Mouse (Mus musculus) R1 (cell line): ENCODE data around the gene Ddx21.

Experiments used
- DNase-seq: peaks from one replicate; pipeline ENCODE4 v3.0.0-alpha.2; 2018; ENCODE audit warnings: low read depth, low spot score

Ddx21 gene

DNA sequence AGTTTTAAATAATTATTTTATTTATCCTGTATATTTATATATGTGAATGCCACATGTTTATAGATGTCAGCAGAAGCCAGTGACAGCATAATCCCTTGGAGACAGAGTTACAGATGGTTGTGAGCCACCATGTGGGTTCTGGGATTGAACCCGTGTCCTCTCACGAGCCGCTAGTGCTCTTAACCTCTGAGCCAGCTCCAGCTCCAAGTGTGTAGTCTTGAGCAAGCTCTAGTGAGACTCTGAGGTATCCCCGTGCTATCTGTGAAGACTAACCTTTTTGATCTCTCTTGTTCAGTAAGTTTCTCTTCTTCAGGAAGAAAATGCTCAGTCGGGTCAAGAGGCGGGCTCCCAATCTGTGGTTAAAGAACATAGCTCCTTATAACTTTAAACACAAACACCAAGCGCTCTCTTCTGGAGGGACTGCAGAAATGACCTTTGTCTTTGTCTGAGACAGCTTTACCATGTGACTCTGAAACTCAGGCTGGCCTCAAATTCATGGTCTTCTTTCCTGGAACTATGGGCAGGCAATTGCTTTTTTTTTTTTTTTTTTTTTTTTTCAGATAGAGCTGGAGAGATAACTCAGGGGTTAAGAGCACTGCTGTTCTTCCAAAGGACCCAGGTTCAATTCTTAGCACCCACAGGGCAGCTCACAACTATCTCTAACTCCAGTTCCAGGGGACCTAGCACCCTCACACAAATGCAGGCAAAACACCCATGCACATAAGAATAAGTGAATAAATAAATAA, 31.8 kb downstream of the Ddx21 start:
- DNase-seq = no peak

DNA sequence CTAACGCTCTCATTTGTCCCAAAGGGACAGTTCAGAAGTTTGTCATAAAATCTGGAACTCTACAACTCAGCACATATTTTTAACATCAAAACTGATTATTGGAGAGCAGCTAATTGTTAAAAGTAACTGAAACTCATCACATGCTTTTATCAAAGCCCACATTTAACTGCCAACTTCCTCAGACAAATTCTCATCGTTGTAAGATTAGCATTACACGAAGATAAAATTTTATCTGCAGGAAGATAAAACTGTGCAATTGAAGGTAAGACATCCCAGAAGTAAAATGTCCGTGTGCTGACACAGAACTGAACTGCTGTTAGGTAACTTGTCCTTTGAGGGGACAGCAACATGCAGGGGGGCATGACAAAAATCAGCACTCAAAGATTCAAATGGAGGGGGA, 33.2 kb downstream of the Ddx21 start:
- no peak for DNase-seq

DNA sequence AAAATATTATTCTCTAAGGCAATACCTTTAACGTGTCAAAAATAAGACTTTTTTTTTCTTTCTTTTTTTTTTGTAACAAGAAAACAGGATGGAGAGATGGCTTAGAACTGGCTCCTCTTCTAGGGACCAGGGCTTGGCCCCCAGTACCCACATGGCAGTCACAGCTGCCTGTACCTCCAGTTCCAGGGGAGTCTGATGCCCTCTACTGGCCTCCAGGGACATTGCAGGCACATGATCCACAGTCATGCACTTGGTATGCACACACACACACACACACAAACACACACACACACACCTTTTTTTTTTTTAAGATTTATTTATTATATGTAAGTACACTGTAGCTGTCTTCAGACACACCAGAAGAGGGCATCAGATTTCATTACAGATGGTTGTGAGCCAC, 44.3 kb downstream of the Ddx21 start:
- DNase-seq = peak; percentile 81

DNA sequence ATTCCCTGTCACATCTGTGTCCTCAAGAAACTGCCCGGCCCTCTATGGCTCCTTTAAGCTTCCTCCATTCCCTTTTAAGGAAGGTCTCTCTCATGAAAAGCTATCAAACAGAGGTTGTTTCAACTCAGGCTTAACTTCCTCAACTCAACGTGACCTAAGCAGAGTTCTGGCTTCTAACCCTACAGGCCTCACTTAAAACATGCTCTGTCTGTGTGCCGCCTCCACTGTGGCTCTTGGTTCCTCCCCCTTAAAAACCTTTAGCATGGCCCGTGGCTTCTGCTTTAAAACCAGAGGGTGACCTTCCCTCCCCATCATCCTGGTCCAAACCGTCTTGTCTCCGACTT, 45.6 kb downstream of the Ddx21 start:
- DNase-seq = no peak

DNA sequence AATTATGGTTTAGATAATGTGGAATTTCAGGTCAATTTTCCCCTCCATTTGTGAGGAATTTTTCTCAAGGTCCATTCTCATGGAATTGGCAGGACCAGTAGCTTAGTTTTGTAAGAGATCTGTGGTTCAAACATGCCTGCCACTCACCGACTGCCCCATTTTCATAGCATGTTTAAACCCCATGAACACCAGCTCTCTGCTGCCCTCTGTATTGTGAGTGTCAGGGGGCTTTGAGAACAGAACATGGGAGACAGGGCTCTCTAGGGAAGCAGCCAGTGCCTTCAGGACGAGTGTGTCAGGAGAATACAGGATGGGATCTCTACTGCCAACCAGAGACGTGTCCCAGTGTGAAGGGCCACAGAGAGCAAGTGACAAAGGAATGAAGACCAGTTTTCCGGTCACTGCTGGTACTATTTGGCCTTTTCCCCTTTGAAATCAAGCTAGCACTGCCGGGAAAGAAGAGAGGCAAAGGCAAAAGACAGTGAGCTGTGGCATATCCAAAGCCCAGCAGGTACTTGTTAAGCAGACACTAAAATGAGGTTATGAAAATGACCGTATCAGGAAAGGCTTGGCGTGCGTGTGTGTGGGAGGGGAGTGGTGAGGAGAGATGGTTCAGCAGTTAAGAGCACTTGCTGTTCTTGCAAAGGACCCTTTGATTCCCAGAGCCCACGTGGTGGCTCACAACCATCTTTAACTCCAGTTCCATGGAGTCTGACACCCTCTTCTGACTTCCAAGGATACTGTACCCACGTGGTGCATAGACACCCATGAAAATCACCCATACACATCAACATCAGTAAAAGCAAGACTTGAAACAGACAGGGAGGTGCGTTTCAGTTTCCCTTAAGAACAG, 46.1 kb downstream of the Ddx21 start:
- DNase-seq = no peak

DNA sequence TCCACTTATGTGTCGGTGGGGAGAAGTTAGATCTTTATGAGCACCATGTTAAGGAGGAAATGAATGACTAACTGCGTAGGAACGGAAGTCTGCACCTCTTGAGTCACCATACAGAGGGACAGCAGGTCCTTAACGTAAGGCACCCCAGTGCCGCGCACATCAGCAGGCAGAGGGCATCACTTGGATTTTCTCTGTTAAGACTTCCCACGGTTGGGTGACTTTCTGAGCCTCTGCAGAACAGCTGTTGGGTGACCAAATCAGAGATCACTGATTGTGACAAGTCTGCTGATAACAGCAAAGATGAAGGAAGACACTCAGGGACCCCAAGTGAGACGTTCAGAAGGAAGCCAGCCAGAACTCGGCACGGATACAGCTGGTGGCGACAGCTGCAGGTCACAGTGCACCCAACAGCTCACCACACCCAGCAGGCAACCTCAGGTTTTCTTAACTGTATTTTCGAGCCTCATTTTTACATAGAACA, 48.4 kb downstream of the Ddx21 start:
- DNase-seq = no peak

DNA sequence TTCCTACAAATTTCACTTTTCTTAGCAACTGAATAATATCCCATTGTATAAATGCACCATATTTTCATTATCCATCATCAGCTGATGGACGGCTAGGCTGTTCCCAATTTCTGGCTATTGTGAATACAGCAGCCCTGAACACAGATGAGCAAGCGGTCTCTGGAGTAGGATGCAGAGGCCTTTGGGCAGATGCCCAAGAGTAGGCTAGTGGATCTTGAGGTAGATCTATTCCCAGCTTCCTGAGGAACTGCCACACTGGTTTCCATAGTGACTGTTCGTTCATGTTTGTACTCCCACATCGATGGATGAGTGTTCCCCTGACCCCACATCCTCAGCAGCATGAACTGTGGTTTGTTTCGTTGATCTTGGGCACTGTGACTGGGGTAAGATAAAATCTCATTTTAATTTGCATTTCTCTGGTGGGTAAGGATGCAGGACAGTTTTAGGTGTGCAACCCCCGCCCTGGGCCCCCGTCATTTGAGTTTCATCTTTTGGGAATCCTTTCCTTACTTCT, 51.2 kb downstream of the Ddx21 start:
- no peak for DNase-seq

DNA sequence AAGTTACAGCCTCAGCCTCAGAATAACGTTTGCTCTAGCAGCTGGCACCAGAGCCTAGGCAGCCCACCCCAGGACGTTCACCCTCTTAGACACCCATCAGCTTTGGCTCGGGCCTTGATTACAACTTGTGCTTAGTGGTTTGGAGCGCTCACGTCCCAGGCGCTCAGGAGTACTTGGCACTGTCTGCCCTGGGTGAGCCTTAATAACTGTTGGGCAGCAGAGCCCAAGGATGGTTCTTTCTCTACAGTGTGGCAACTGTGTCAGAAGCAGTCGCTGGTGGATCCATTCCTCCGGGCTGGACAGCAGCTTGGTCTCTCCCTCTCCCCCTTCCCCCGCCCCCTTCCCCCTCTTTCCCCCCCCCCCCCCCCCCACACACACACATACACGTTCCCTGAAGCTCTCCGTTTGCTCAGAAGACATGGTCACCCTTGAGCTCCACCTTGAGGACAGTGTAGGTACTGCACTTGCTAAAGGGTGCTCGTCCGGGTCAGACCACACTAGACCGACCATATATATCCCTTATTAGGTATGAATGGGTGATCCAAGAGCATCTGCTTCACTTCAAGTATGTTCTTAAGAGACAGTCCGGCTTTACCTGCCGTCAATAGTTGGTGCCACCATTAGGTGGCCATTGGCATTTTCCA, 52.4 kb downstream of the Ddx21 start:
- DNase-seq = peak; percentile 83

DNA sequence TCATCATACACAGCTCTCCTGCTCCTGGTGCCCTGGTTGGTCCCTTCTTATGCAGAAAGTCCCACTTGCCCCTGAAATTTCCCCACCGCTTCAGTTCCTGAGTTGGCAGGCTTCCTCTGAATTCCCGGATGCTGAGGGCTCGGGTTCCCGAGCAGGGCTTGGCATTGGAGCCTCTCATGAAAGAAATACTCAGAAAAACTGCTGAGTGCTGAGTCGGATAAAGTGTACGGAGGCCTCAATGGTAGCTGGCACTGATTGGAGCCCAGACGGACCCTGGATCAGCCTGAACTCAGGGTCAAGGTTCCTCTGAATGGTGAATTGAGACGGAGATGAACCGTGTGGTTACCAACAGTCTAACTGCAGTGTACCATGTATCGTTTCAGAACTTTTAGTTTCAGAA, 55.6 kb downstream of the Ddx21 start:
- DNase-seq = no peak

DNA sequence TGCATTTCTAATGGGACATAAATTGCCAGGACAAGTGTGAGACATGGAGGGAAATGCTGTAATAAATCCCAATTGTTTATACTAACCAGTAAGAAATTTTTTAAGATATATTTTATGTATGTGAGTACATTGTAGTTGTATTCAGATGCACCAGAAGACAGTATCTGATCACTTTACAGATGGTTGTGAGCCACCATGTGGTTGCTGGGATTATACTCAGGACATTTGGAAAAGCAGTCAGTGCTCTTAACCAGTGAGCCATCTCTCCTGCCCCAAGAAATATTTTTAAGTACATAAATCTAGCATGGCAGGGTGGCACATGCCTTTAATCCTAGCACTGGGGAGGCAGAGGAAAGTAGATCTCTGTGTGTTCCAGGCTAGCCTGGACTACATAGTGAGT, 56.3 kb downstream of the Ddx21 start:
- DNase-seq = no peak

DNA sequence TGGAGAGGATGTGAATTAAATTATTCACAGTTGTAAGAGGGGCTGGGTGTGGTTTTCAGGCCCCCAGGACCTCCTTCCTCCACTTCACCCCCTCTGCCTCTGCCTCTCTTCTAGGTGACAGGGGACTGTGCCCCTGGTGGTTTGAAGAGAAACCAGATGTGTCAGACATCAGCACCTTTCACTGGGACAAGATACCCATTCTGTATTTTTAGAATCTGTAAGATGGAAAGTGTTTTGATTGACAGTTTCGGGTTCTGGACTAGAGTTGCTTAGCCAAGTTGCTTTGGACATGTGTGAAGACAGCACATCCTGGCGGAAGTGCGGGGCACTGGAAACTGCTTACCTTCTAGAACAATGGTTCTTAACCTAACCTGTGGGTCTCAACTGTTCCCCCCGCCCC, 57.8 kb downstream of the Ddx21 start:
- DNase-seq = no peak

DNA sequence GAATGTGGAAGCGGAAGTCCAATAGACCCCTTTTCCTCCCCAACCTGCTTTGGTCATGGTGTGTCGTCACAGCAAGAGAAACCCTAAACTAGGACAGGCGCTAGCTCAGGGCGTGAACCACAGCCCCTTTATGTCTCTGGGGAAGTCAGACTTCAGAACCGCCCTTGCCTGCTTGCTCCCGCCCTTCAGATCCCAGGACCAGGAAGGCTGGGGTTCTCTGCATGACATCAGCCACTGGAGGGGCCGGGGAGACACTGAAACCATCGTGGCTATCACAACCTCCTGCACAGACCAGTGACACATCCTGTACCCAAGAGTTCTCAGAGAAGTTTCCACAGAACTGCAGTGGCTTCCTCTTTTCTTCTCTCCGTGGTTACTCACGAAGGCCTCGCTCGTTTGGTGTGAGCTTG, 58.7 kb downstream of the Ddx21 start:
- peak; percentile 27 for DNase-seq

DNA sequence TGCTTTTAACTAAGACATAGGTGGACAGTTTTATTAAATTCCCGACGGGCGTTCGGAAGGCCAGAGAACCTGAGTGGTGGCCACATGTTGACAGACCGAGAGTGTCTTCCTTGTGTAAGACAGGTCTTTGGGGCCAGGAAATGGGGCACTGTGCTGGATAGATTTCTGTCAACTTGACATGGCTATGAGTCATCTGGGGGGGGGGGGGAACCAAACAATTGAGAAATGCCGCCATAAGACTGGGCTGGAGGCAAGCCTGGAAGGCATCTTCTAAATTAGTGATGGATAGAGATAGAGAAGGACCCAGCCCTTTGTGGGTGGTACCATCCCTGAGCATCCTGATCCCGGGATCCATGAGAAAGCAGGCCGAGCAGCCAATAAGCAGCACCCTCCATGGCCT, 59.2 kb downstream of the Ddx21 start:
- DNase-seq = no peak

DNA sequence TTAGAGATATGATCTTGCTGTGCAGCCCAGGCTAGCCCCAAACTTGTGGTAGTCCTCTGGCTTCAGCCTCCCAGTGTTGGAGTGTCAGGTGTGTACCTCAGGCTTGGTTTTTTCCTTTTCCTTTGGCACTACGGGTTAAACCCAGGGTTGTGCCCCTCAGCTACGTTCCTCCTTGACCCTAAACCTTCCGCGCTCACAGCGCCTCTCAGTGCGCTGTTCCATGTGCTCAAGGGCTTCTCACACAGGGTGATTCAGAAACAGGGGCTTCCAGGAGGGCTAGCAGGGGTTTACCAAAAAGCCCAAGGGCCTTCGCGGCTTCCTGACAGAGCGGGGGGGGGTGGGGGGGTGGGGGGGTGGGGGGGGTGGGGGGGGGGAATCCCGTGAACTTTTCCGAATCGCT, 59.6 kb downstream of the Ddx21 start:
- DNase-seq = no peak

DNA sequence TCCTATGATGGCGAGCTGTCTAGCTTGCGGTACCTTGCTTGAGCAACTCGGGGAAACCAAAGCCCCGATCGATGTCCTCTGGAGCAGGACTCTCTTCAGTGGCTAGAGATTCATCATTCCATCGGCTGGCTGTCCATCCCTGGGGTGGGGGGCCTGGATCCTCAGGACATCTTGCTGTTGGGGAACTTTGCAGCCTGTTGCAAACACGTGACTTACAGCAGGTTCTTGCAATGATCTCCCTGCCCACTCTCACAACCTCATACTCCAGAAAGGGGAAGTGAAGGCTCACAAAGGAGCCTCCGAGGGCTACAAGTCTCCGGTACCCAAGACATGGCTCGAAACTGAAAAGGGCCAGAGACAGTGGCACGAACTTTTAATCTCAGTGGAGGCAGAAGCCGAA, 60.6 kb downstream of the Ddx21 start:
- no peak for DNase-seq

DNA sequence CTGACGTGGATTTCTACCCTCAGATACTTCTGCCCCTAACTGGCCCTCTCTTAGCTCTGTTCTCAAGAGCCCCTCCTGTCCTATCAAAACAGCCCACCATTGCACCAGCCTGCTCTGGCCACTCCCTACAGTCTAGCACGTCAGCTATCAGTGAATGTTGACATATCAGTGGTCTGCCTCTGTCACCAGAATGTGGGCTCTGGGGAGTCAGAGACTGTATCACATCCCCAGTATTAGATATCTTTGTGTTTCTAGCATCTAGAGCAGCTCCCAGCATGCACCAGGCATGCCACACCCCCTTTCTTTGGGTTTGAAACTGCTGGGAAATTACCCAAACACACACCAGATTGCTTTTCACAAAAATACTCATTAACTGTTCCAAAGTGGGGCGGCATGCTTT, 61.3 kb downstream of the Ddx21 start:
- no peak for DNase-seq

DNA sequence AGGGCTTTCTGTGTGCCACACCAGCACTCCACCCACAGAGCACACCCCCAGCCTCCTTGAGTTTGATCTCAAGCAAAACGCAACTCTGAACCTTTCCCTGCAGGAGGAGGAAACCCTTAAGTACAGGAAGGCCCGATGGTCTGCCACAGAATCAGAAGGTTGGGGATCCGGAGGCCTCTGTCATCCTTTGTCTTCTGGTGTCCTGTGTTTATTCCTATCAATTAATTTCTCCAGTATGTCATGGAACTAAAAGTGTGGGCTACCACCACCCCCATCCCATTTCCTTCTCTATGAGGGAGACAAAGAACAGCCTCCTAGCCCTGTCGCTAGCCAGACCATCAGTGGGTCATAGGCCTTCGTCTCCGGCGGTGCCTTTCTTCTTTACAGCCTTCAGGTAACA, 67.6 kb downstream of the Ddx21 start:
- DNase-seq = no peak

DNA sequence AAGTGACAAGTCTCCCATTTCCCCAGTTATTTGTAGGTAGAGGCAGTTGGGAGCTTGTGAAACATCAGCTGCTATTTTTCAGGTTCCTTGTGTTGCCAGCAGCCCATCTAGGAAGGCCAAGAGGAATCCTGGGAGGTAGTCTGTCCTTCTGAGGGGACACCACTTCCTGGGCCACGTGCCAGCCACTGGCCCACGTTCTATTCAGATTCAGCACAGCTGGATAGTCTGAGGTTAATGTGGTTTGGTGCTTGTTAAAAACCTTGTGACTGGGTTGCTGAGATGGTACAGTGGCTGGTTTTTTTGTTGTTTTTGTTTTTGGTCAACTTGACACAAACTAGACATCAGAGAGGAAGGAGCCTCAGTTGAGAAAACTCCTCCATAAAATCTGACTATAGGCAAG, 69.2 kb downstream of the Ddx21 start:
- no peak for DNase-seq
